Mouse (Mus musculus): ENCODE results near the gene Nmur1. TPM values are rescaled to one million over a fixed set of nuclear protein-coding genes. Genes with fewer than 3 reads are reported as not detected.

Gene Nmur1
- total RNA-seq, 1 experiment from 2014 or later = not detected

DNA sequence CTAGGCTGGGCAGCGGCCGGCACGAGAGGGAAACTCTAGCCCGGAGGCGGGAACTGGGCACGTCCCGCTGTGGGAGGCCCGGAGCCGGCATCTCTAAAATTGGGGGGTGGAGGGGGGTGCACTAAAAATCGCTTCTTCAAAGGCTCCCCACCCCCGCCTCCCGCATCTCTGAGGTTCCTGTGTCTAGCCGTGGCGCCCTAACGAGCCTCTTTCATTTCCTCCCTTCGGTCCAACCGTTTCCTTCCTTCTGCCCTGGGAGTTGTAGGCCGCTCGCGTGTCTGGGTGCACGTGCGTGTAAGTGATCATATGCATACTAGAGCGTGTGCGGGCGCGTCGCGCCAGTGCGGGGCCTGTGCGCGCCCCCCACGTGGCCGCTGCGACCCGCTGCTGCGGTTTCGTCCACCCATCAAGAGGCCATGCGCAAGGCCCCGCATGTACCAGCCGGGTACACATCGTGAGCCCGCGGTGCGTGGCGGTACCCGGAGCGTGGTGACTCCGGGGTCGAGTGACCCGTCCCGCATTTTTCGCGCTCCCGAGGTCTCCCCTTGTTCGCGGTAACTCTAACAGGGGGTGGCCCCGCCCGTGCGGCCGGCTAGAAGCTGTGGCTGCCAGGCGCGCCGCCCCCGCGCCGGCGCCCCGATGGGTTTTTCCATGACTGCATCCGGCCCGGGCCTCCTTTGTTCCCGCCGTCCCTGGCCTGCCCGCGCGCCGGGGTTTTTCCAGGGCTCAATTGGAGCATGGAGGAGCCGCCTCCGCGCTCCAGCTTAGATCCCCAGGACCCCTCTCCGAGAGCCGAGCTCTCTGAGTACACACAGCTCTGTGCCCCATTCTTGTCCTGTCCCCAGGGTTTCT is 16.2 kb upstream of the Nmur1 start:
- ATAC-seq (ENCODE audit: extremely low read depth, insufficient number of reproducible peaks, low FRiP score, poor library complexity, severe bottlenecking) = peak; percentile 33

GRCm38 (mm10) chr1:86441724-86441979 is 15.6 kb upstream of the Nmur1 start:
- ATAC-seq (ENCODE audit: extremely low read depth, insufficient number of reproducible peaks, low FRiP score, poor library complexity, severe bottlenecking) = no peak

GRCm38 (mm10) chr1:86440887-86441723 is 15.1 kb upstream of the Nmur1 start:
- peak; percentile 45 for ATAC-seq (ENCODE audit: extremely low read depth, insufficient number of reproducible peaks, low FRiP score, poor library complexity, severe bottlenecking)

DNA sequence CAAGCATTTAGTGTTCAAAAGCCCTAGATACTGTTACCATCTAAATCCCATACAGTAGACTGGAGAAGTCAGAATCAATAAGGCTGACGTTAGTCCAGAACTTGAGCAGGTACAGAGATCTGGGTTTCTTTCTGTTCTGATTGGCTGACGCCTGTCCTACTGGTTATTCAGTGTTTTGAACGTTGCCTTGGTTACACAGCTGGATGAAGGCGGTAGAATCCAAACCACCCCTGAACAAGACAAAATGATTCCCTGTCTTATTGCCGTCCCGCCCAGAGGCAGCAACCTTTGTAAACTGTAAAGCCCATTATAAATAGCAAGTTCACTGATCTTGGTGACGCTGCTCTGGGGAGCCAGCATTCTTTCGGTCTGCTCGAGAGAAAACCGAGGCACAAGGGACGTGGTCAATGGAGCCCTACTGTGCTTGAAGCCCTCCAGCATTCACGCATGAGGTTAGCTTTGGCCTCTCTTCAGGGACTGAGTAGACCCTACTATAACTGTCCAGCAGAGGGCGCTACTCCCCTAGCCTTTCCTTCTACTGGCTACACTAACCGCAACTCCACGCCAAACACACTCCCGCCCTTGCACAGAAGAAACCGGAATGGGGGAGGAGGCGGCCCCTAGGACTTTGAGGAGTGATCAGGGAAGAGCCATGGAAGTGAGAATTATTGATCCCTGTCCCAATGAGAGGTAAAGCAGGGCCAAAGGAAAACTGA is 14.3 kb upstream of the Nmur1 start:
- peak; percentile 70 for ATAC-seq (ENCODE audit: extremely low read depth, insufficient number of reproducible peaks, low FRiP score, poor library complexity, severe bottlenecking)

DNA sequence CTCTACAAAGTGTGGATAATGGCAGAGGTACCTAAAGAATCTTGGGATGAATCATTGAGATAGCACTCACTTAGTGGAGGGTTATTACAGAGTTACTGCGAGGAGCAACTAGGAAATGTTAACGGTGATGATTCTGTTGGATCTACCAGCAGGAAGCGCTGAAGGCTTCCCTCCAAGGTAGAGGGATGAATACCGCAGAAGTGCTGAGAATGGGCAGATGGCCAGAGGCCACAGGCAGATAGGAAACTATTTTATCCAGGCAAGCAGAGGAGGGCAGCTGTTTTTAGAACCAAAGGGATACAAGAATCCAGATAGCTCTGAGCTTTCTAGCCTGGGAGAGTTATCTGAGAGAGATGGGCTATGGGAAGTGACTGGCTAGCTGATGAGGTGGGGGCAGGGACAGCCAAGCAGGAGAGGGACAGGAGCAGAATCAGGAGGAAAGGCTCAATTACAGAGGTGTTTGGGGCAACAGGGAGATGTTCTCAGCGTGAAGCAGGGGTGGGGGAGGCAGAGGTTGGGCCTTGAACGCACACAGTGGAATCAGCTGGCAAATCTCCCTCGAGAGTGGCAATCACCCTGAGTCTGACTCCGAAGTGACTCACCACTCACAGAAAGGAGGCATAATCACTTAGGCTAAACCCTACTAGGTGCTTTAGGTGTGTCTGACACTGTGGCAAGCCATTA is 13.6 kb upstream of the Nmur1 start:
- ATAC-seq (ENCODE audit: extremely low read depth, insufficient number of reproducible peaks, low FRiP score, poor library complexity, severe bottlenecking) = no peak

- ATAC-seq (ENCODE audit: extremely low read depth, insufficient number of reproducible peaks, low FRiP score, poor library complexity, severe bottlenecking) = no peak
These were observed 12.5 kb upstream of the Nmur1 start for GRCm38 (mm10) chr1:86438501-86438900.

GRCm38 (mm10) chr1:86438014-86438319 is 11.9 kb upstream of the Nmur1 start:
- ATAC-seq (ENCODE audit: extremely low read depth, insufficient number of reproducible peaks, low FRiP score, poor library complexity, severe bottlenecking) = no peak

- ATAC-seq (ENCODE audit: extremely low read depth, insufficient number of reproducible peaks, low FRiP score, poor library complexity, severe bottlenecking) = no peak
These were observed 11.4 kb upstream of the Nmur1 start for GRCm38 (mm10) chr1:86437219-86438013.

GRCm38 (mm10) chr1:86435302-86435821 is 9.3 kb upstream of the Nmur1 start:
- no peak for ATAC-seq (ENCODE audit: extremely low read depth, insufficient number of reproducible peaks, low FRiP score, poor library complexity, severe bottlenecking)

DNA sequence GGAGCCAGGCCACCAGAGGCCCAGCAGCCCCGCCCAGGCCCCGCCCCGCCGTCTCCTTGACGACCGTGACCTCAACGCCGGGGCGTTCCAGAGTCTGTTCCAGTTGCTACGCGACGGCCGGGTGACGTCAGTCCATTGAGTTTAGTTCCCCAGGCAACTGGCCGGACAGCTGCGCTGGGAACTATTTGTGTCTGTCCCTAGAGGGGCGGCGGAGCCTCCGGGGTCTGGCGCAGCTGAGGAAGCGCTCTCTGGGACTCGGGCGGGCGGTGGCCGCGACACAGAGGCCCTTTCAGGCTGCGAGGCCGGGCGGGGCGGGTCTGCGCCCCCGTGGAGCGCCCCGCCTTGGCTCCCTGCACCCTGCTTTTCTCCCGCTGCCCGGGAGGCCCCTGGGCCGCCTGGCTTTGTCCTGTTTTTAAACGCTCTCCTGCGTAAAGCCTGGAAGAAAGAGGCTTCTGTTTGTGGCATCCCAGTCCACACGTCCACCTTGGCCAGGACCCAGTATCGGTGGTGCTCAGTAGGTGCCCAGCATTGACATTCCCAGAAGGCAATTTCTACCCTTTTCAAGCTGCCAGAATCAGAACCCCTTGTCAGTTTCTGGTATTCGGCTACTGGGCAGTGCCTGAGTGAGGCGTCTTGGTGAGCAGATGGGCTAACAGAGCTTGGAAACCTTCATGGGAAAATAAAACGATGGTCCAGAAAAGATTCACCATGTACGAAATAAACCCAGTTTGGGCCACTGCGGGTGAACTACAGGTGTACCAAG is 8.6 kb upstream of the Nmur1 start:
- ATAC-seq (ENCODE audit: extremely low read depth, insufficient number of reproducible peaks, low FRiP score, poor library complexity, severe bottlenecking) = peak; percentile 91

- ATAC-seq (ENCODE audit: extremely low read depth, insufficient number of reproducible peaks, low FRiP score, poor library complexity, severe bottlenecking) = 0 out of 2 replicates have a peak, but pooled peaks have one; percentile 13
These were observed 8.0 kb upstream of the Nmur1 start for GRCm38 (mm10) chr1:86434001-86434400.

DNA sequence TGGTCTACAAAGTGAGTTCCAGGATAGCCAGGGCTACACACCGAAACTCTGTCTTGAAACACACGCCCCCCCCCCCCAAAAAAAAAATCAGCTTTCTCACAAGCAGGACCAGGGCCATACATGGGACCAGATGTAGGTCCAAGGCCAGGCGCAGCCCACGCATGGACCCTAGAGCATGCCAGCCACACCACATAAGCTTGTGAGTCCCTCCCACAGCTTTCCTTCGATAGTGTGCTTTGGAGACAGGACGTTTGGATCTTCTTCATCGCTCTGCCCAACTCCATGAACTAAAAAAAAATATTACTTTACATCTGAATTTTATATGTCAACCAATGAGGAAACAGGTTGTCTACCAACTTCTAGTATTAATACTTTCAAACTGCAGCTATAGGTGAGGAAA is 7.3 kb upstream of the Nmur1 start:
- ATAC-seq (ENCODE audit: extremely low read depth, insufficient number of reproducible peaks, low FRiP score, poor library complexity, severe bottlenecking) = no peak

DNA sequence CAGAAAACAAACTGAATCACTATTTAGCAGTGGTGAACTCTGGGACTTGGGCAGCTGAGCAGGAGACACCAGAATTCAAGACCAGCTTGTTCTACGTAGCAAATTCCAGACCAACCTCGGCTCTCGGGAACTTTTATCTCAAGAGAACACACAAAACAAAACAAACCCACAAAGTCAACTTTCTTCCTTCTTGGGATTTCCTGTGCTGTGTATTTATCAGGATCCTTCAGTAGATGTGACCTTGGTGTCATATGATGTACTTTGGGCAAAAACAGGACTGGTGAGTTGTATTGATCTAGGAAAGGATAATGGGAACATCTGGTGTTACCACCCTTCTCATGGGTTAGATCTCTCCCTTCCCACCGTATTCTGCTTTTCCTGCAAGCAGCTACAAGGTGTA is 6.8 kb upstream of the Nmur1 start:
- ATAC-seq (ENCODE audit: extremely low read depth, insufficient number of reproducible peaks, low FRiP score, poor library complexity, severe bottlenecking) = no peak

GRCm38 (mm10) chr1:86430056-86430455 is 4.0 kb upstream of the Nmur1 start:
- ATAC-seq (ENCODE audit: extremely low read depth, insufficient number of reproducible peaks, low FRiP score, poor library complexity, severe bottlenecking) = peak; percentile 64

GRCm38 (mm10) chr1:86424835-86425547 is 1.0 kb downstream of the Nmur1 start:
- no peak for ATAC-seq (ENCODE audit: extremely low read depth, insufficient number of reproducible peaks, low FRiP score, poor library complexity, severe bottlenecking)

DNA sequence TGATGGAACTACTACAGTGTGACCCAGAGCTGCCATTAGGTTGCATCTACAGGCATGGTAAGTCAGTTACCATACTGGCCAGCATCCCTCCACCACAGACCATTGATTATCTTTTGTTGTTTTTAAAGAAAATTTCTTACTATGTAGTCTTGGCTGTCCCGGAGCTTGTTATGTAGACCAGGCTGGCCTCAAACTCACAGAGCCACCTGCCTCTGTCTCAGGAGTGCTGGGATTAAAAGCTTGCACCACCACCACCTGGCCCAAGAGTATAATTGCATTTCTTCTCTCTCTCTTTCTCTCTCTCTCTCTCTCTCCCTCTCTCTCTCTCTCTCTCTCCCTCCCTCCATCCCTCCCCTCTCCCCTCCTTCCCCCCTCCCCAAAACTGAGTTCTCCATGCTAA is 1.7 kb downstream of the Nmur1 start:
- no peak for ATAC-seq (ENCODE audit: extremely low read depth, insufficient number of reproducible peaks, low FRiP score, poor library complexity, severe bottlenecking)

GRCm38 (mm10) chr1:86423879-86424278 is 2.1 kb downstream of the Nmur1 start:
- no peak for ATAC-seq (ENCODE audit: extremely low read depth, insufficient number of reproducible peaks, low FRiP score, poor library complexity, severe bottlenecking)
